In the genomic region with DNA sequence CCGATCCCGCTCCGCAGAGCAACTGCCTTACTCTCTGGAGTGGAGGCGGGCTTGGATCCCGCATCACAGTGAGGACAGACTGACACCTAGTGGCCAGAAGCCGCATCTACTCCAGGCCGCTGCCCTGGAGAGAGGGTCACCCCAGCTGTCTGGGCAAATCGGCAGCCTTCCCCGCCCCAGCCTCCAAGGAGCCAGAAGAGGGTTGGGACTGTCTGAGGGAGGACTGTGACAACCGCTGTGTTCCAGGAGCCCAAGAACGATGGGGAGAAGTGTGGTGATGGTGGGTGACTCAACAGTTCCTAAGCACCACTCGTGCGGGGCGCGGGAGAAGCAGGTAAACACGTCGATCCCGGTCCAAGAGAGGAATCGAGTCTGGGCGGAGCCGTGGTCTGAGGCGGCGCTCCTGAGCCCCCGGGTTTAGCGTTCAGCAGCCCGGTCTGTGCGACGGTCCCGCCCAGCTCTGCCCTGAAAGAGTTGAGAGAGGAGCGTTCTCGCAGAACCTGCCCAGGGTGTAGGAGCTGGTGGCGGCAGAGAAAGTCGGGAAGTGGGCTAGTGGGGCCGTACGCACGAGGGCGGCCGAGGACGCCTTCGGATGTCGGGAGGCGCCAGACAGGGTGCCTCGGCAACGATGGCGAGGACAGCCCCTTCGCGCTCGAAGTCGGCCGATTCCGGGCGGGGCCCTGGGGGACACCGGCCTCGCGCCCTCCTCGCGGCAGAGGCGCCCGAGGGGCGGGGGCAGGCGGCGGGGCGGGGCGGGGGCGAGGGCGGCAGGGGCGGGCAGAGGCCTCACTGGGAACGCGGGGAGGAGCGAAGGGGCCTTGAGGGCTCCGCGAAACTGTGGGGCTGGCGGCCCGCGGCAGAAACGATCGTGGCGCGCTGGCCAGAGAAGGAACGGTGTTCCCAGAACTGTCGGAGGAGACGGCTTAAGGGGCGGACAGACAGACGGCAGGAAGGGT, we compare ENCODE assay signal across 8 mouse cellular contexts. TPM values are rescaled to one million over a fixed set of nuclear protein-coding genes. Genes with fewer than 3 reads are reported as not detected.
DNase-seq lines count a peak whose midpoint lies in the region; ATAC-seq and TF ChIP-seq lines count a peak whose summit lies in the region.

No protein-coding gene starts in this region.

- H3K9me3 ChIP-seq in lung, embryonic 14.5 days (ENCODE audit: low read depth, low read length) = no peaks in the 10 kb centered on the region

- ATAC-seq in hematopoietic stem cell, adult 5-6 weeks (replicated peaks in 1 of 2; ENCODE audit: insufficient read depth in 1 of 2, low FRiP score in 2 of 2, low TSS enrichment in 1 of 2, low read depth in 1 of 2, poor library complexity in 2 of 2, severe bottlenecking in 2 of 2) = peak; percentile 69 to 70
- ATAC-seq in lung, embryonic 14.5 days (ENCODE audit: insufficient read depth) = peak; percentile 85
- ATAC-seq in neutrophil, adult 5-6 weeks (ENCODE audit: extremely low read depth, insufficient number of reproducible peaks, low FRiP score, poor library complexity, severe bottlenecking) = peak; percentile 83

- no peaks in the 10 kb centered on the region for H3K27me3 ChIP-seq in lung, embryonic 14.5 days (ENCODE audit: insufficient read depth, low read length)

- peak; percentile 81 for DNase-seq in MEL-GATA-1-ER (ENCODE audit: extremely low read depth, low read depth)
- peak; percentile 93 for DNase-seq in cerebellum, adult 8-10 months
- DNase-seq in forelimb bud, embryonic 11.5 days (ENCODE audit: low read depth, low spot score) = peak; percentile 96
- peak; percentile 91 to 94 for DNase-seq in layer of hippocampus, adult 8-10 months (ENCODE audit: low spot score in 2 of 2)
- DNase-seq in lung, embryonic 14.5 days = peak; percentile 100
- DNase-seq in thymus, adult 18-20 months = peak; percentile 86 to 87

- peaks cover 33% of the 10 kb centered on the region for H3K36me3 ChIP-seq in lung, embryonic 14.5 days (ENCODE audit: insufficient read depth)

- WGBS in lung, embryonic 14.5 days = under 1% methylated on average over 82 of the region's 84 CpGs

- peak overlapping the region; percentile 96 for H3K4me2 ChIP-seq in lung, embryonic 14.5 days

- peak overlapping the region; percentile 77 for H3K9ac ChIP-seq in lung, embryonic 14.5 days

- H3K4me1 ChIP-seq in lung, embryonic 14.5 days (ENCODE audit: insufficient read depth) = peaks cover 6% of the 10 kb centered on the region; the same call in 1 of the 2 replicates

- peak overlapping the region; percentile 97 for H3K27ac ChIP-seq in lung, embryonic 14.5 days (ENCODE audit: low read depth)

- peak; percentile 99 for TF ChIP-seq CTCF in lung, embryonic 14.5 days (IDR thresholded peaks at IDR 0.05; ENCODE audit: low read depth)

- H3K4me3 ChIP-seq in lung, embryonic 14.5 days (ENCODE audit: low read depth, low read length) = peak overlapping the region; percentile 59

RNA-seq across cellular contexts. Expression of gene Tlcd1, which starts 1.7 kb away (rescaled TPM):
- total RNA-seq in hematopoietic stem cell, adult 5-6 weeks (2017) = 4.7 and 5.2 TPM in 2 replicates
- 10 to 100 TPM; 16.6 to 24.8 (median 23.8) TPM for total RNA-seq in layer of hippocampus, adult 8-10 months (2022)
- polyA plus RNA-seq in lung, embryonic 14.5 days (2014; fragmentation: Nextera tagmentation; extraction: Ambion mirVana) = 19.2 and 21.6 TPM in 2 replicates
- 5.4 and 6.1 TPM in 2 replicates for total RNA-seq in neutrophil, adult 5-6 weeks (2017)

RNA-seq across cellular contexts. Expression of gene Nek8, which starts 1.7 kb away (rescaled TPM):
- total RNA-seq in hematopoietic stem cell, adult 5-6 weeks (2017) = 4.6 and 4.8 TPM in 2 replicates
- 1 to 10 TPM; 3.0 to 3.5 (median 3.3) TPM for total RNA-seq in layer of hippocampus, adult 8-10 months (2022)
- polyA plus RNA-seq in lung, embryonic 14.5 days (2014; fragmentation: Nextera tagmentation; extraction: Ambion mirVana) = 15.3 and 17.2 TPM in 2 replicates
- total RNA-seq in neutrophil, adult 5-6 weeks (2017) = 14.1 and 16.1 TPM in 2 replicates

RNA-seq across cellular contexts. Expression of gene Rpl23a, which starts 5.2 kb away (rescaled TPM):
- 3,301 and 3,769 TPM in 2 replicates for total RNA-seq in hematopoietic stem cell, adult 5-6 weeks (2017)
- 100 to 1,000 TPM; 606 to 878 (median 722) TPM for total RNA-seq in layer of hippocampus, adult 8-10 months (2022)
- polyA plus RNA-seq in lung, embryonic 14.5 days (2014; fragmentation: Nextera tagmentation; extraction: Ambion mirVana) = 1,638 and 1,710 TPM in 2 replicates
- total RNA-seq in neutrophil, adult 5-6 weeks (2017) = 1,363 and 1,388 TPM in 2 replicates

RNA-seq across cellular contexts. Expression of gene Rab34, which starts 10.0 kb away (rescaled TPM):
- total RNA-seq in hematopoietic stem cell, adult 5-6 weeks (2017) = 1.1 and 3.2 TPM in 2 replicates
- 10 to 100 TPM; 28.2 to 39.4 (median 36.4) TPM for total RNA-seq in layer of hippocampus, adult 8-10 months (2022)
- polyA plus RNA-seq in lung, embryonic 14.5 days (2014; fragmentation: Nextera tagmentation; extraction: Ambion mirVana) = 140 TPM in 2 replicates
- total RNA-seq in neutrophil, adult 5-6 weeks (2017) = not detected in 2 replicates

RNA-seq across cellular contexts. Expression of gene Traf4, which starts 12.8 kb away (rescaled TPM):
- 13.5 and 16.3 TPM in 2 replicates for total RNA-seq in hematopoietic stem cell, adult 5-6 weeks (2017)
- total RNA-seq in layer of hippocampus, adult 8-10 months (2022) = 10 to 100 TPM in 3 of 4 experiments, 1 to 10 TPM in 1; 9.2 to 11.1 (median 10.4) TPM
- 73.8 and 75.6 TPM in 2 replicates for polyA plus RNA-seq in lung, embryonic 14.5 days (2014; fragmentation: Nextera tagmentation; extraction: Ambion mirVana)
- total RNA-seq in neutrophil, adult 5-6 weeks (2017) = 9.9 and 12.5 TPM in 2 replicates

Comparison
In these comparisons a context has a peak if more than half of its experiments do, and no peak if none do; other contexts are left out.
1. Peak in every context shown above with its lines: DNase-seq, ATAC-seq, H3K4me3 ChIP-seq and H3K27ac ChIP-seq.